Mouse (Mus musculus): ENCODE results near the gene Mgst1. TPM values are rescaled to one million over a fixed set of nuclear protein-coding genes. Genes with fewer than 3 reads are reported as not detected.

Mgst1 gene
- polyA plus RNA-seq, 1 experiment from 2014 or later = 579 TPM

GRCm38 (mm10) chr6:138104559-138104958 is 35.6 kb upstream of the Mgst1 start:
- no peak for ATAC-seq (ENCODE audit: low FRiP score, low TSS enrichment)
- H3K36me3 ChIP-seq (ENCODE audit: control insufficient read depth, insufficient read depth, low read length) = no peaks in the 10 kb centered on the region
- TF ChIP-seq EP300 (optimal IDR thresholded peaks at IDR 0.05) (no peak), CTCF (IDR thresholded peaks at IDR 0.05; ENCODE audit: low read depth) (no peak)
- no peaks in the 10 kb centered on the region for H3K9me3 ChIP-seq (ENCODE audit: control insufficient read depth, low read length)
- H3K4me1 ChIP-seq (replicated peaks; ENCODE audit: control insufficient read depth, insufficient read depth) = no peaks in the 10 kb centered on the region
- no peak overlapping the region for H3K4me2 ChIP-seq (replicated peaks; ENCODE audit: low read depth)
- H3K27ac ChIP-seq (replicated peaks) = no peak overlapping the region
- DNase-seq (ENCODE audit: low spot score) = no peak
- no peaks in the 10 kb centered on the region for H3K27me3 ChIP-seq (ENCODE audit: control insufficient read depth, insufficient read depth, low read length)
- no peak overlapping the region for H3K4me3 ChIP-seq (ENCODE audit: low read depth, low read length)
- no peak overlapping the region for H3K9ac ChIP-seq (ENCODE audit: low read length)

DNA sequence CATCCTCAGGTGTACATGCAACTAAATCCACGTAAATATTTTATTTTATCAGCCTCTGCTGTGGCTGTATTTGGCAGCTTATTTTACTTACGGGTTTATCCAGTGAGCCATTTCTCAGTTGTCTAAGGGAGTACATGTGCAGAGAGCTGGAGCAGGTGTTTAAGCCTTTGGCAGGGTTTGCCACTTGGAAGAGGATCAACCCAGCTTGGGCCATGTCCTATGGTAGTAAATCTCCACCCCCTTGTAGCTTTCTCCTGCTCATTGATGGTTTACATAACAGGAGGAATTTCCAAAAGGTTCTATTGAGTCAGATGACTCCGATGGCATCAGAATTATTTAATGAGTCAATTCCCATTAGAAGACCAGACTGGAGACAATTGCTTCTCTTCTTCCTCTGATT is 22.6 kb upstream of the Mgst1 start:
- DNase-seq (ENCODE audit: low spot score) (no peak), ATAC-seq (ENCODE audit: low FRiP score, low TSS enrichment) (no peak)
- Histone ChIP-seq H3K27ac (replicated peaks) (no peak overlapping the region), H3K9me3 (ENCODE audit: control insufficient read depth, low read length) (no peaks in the 10 kb centered on the region), H3K27me3 (ENCODE audit: control insufficient read depth, insufficient read depth, low read length) (no peaks in the 10 kb centered on the region), H3K9ac (ENCODE audit: low read length) (no peak overlapping the region), H3K36me3 (ENCODE audit: control insufficient read depth, insufficient read depth, low read length) (no peaks in the 10 kb centered on the region), H3K4me3 (ENCODE audit: low read depth, low read length) (no peak overlapping the region), H3K4me2 (replicated peaks; ENCODE audit: low read depth) (no peak overlapping the region), H3K4me1 (replicated peaks; ENCODE audit: control insufficient read depth, insufficient read depth) (no peaks in the 10 kb centered on the region)
- 72% methylated on average over 3 of the region's 3 CpGs for WGBS
- TF ChIP-seq EP300 (optimal IDR thresholded peaks at IDR 0.05) (no peak), CTCF (IDR thresholded peaks at IDR 0.05; ENCODE audit: low read depth) (no peak)

- Histone ChIP-seq H3K36me3 (ENCODE audit: control insufficient read depth, insufficient read depth, low read length) (no peaks in the 10 kb centered on the region), H3K4me3 (ENCODE audit: low read depth, low read length) (no peak overlapping the region), H3K4me2 (replicated peaks; ENCODE audit: low read depth) (no peak overlapping the region), H3K27me3 (ENCODE audit: control insufficient read depth, insufficient read depth, low read length) (no peaks in the 10 kb centered on the region), H3K27ac (replicated peaks) (no peak overlapping the region), H3K4me1 (replicated peaks; ENCODE audit: control insufficient read depth, insufficient read depth) (no peaks in the 10 kb centered on the region), H3K9ac (ENCODE audit: low read length) (no peak overlapping the region), H3K9me3 (ENCODE audit: control insufficient read depth, low read length) (no peaks in the 10 kb centered on the region)
- no peak for TF ChIP-seq EP300 (optimal IDR thresholded peaks at IDR 0.05)
- no peak for TF ChIP-seq CTCF (IDR thresholded peaks at IDR 0.05; ENCODE audit: low read depth)
- ATAC-seq (ENCODE audit: low FRiP score, low TSS enrichment) = no peak; the same call in 1 of the 2 replicates
- DNase-seq (ENCODE audit: low spot score) = no peak
- WGBS = 47% methylated on average over 10 of the region's 10 CpGs
Observed at GRCm38 (mm10) chr6:138128392-138129335, 11.5 kb upstream of the Mgst1 start.

DNA sequence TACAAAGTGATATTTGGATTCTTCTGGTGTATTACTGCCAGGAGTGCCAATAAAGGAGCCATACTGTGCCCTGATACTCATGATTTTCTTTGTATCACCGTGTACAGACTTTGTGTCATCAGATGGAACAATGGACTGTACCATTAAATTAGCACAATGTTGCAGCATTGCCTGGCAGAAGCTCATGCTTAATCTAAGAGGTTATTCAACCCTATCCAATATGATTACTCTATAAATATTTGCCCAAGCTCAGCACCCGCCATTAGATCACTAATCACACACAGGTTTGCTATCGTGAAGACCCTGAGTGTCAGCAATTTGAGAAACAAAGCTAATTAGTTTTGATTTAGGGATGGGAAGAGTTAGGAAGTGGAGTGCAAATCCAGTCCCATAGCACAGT is 9.6 kb upstream of the Mgst1 start:
- no peak overlapping the region for H3K9ac ChIP-seq (ENCODE audit: low read length)
- DNase-seq (ENCODE audit: low spot score) (no peak), ATAC-seq (ENCODE audit: low FRiP score, low TSS enrichment) (no peak)
- 45% methylated on average over 3 of the region's 3 CpGs for WGBS
- H3K4me3 ChIP-seq (ENCODE audit: low read depth, low read length) = no peak overlapping the region
- no peaks in the 10 kb centered on the region for H3K4me1 ChIP-seq (replicated peaks; ENCODE audit: control insufficient read depth, insufficient read depth)
- no peaks in the 10 kb centered on the region for H3K27me3 ChIP-seq (ENCODE audit: control insufficient read depth, insufficient read depth, low read length)
- H3K4me2 ChIP-seq (replicated peaks; ENCODE audit: low read depth) = no peak overlapping the region
- H3K36me3 ChIP-seq (ENCODE audit: control insufficient read depth, insufficient read depth, low read length) = no peaks in the 10 kb centered on the region
- H3K9me3 ChIP-seq (ENCODE audit: control insufficient read depth, low read length) = no peaks in the 10 kb centered on the region
- no peak overlapping the region for H3K27ac ChIP-seq (replicated peaks)
- TF ChIP-seq CTCF (IDR thresholded peaks at IDR 0.05; ENCODE audit: low read depth) (no peak), EP300 (optimal IDR thresholded peaks at IDR 0.05) (no peak)

- DNase-seq (ENCODE audit: low spot score) (peak; percentile 84), ATAC-seq (ENCODE audit: low FRiP score, low TSS enrichment) (peak; percentile 65)
- Histone ChIP-seq H3K36me3 (ENCODE audit: control insufficient read depth, insufficient read depth, low read length) (no peaks in the 10 kb centered on the region), H3K9ac (ENCODE audit: low read length) (peak overlapping the region; percentile 71), H3K27me3 (ENCODE audit: control insufficient read depth, insufficient read depth, low read length) (no peaks in the 10 kb centered on the region), H3K27ac (replicated peaks) (peak overlapping the region; percentile 91), H3K9me3 (ENCODE audit: control insufficient read depth, low read length) (no peaks in the 10 kb centered on the region), H3K4me1 (replicated peaks; ENCODE audit: control insufficient read depth, insufficient read depth) (no peaks in the 10 kb centered on the region; the same call in 1 of the 2 replicates), H3K4me3 (ENCODE audit: low read depth, low read length) (peak overlapping the region; percentile 55), H3K4me2 (replicated peaks; ENCODE audit: low read depth) (peak overlapping the region; percentile 59)
- TF ChIP-seq EP300 (optimal IDR thresholded peaks at IDR 0.05) (no peak), CTCF (IDR thresholded peaks at IDR 0.05; ENCODE audit: low read depth) (no peak)
- 3% methylated on average over 16 of the region's 16 CpGs for WGBS
Observed at GRCm38 (mm10) chr6:138140336-138140735, 220 bp downstream of the Mgst1 start.

DNA sequence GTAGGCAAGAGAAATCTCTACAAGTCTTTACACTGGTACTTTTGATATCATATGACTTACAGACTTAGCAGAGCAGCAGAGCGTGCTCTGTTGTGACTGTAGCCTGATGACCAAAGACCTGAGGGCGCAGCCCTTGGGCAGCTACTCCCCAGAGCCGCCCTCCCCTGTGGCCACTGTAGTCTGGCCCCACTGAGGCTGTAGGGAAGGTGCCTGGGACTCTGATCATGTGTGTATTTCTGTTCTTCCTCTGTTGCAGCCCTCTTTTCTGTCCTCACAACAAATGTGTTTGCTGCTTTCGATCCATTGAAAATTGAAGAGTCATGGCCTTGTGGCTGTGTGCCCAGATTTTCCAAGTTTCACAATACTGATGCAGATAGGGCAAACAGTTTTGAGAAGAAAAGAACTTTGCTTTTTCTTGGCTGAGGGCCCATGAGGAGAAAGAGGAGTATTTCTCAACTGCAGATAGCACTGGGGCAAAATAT is 1.0 kb downstream of the Mgst1 start:
- Histone ChIP-seq H3K9ac (ENCODE audit: low read length) (peak overlapping the region; percentile 71), H3K27me3 (ENCODE audit: control insufficient read depth, insufficient read depth, low read length) (no peaks in the 10 kb centered on the region), H3K4me1 (replicated peaks; ENCODE audit: control insufficient read depth, insufficient read depth) (no peaks in the 10 kb centered on the region; the same call in 1 of the 2 replicates), H3K4me2 (replicated peaks; ENCODE audit: low read depth) (peak overlapping the region; percentile 59), H3K27ac (replicated peaks) (peak overlapping the region; percentile 91), H3K4me3 (ENCODE audit: low read depth, low read length) (peak overlapping the region; percentile 55), H3K36me3 (ENCODE audit: control insufficient read depth, insufficient read depth, low read length) (no peaks in the 10 kb centered on the region), H3K9me3 (ENCODE audit: control insufficient read depth, low read length) (no peaks in the 10 kb centered on the region)
- DNase-seq (ENCODE audit: low spot score) = peak; percentile 83
- ATAC-seq (ENCODE audit: low FRiP score, low TSS enrichment) = peak; percentile 91
- no peak for TF ChIP-seq EP300 (optimal IDR thresholded peaks at IDR 0.05)
- no peak for TF ChIP-seq CTCF (IDR thresholded peaks at IDR 0.05; ENCODE audit: low read depth)
- 24% methylated on average over 4 of the region's 4 CpGs for WGBS
